Mouse (Mus musculus) kidney, postnatal 0 days (tissue): ENCODE data around the gene Gm20388. TPM values are rescaled to one million over a fixed set of nuclear protein-coding genes. Genes with fewer than 3 reads are reported as not detected.

Source experiments
- ATAC-seq: fragments of 200-750 bp; cut with Nextera tagmentation; replicated peaks from 2 replicates; pipeline ENCODE4 v1.8.0; 2017; ENCODE audit warnings: low read depth, moderate number of reproducible peaks, moderate TSS enrichment, moderate library complexity; ENCODE audit not compliant: low FRiP score
- DNase-seq: peaks from one replicate; pipeline ENCODE4 v3.0.0-alpha.2; 2016; ENCODE audit warnings: low spot score
- H3K27ac ChIP-seq: fragments of 300-500 bp; sonication (generic); 2 replicates; pipeline ENCODE4 v1.5.1; 2014; ENCODE audit warnings: mild to moderate bottlenecking
- H3K27me3 ChIP-seq: fragments of 300-500 bp; sonication (generic); 2 replicates; pipeline ENCODE4 v1.6.1; 2014; ENCODE audit warnings: low read length, mixed read lengths; ENCODE audit not compliant: insufficient read depth
- H3K36me3 ChIP-seq: fragments of 300-500 bp; sonication (generic); 2 replicates; pipeline ENCODE4 v1.6.1; 2014; ENCODE audit warnings: low read length, mixed read lengths; ENCODE audit not compliant: insufficient read depth
- H3K4me1 ChIP-seq: fragments of 300-500 bp; sonication (generic); replicated peaks from 2 replicates; pipeline ENCODE4 v1.6.1; 2014; ENCODE audit warnings: antibody characterized with exemption, low read length, mixed read lengths; ENCODE audit not compliant: insufficient read depth
- H3K4me2 ChIP-seq: fragments of 300-500 bp; sonication (generic); 2 replicates; pipeline ENCODE4 v1.6.1; 2014; ENCODE audit warnings: mild to moderate bottlenecking, low read length, moderate library complexity, mixed read lengths
- H3K4me3 ChIP-seq: fragments of 300-500 bp; sonication (generic); replicated peaks from 2 replicates; pipeline ENCODE4 v1.5.1; 2014; ENCODE audit warnings: low read depth, low read length
- H3K9ac ChIP-seq: fragments of 300-500 bp; sonication (generic); 2 replicates; pipeline ENCODE4 v1.6.1; 2014; ENCODE audit warnings: low read depth, low read length
- H3K9me3 ChIP-seq: fragments of 300-500 bp; sonication (generic); replicated peaks from 2 replicates; pipeline ENCODE4 v1.6.1; 2016; ENCODE audit warnings: low read length, inconsistent platforms, mixed read lengths
- CTCF ChIP-seq: IDR thresholded peaks from 2 replicates; pipeline ENCODE4 v1.5.1; 2016; ENCODE audit warnings: antibody characterized with exemption, low read depth, mild to moderate bottlenecking, moderate library complexity
- WGBS: fragments of 180-500 bp; shearing (Covaris S2); extraction: QIAGEN DNeasy Blood & Tissue Kit; methylation state at CpG from one replicate; pipeline ENCODE4 v1.1.7; 2014; 5-methylcytosine and 5-hydroxymethylcytosine counted together
- polyA plus RNA-seq: library from polyadenylated mRNA; unstranded; fragments of >200 nt; fragmentation: Nextera tagmentation; extraction: Ambion mirVana; gene quantifications from 2 replicates; pipeline ENCODE4 v1.2.1, GENCODE M21; 2015

Gm20388 gene
- polyA plus RNA-seq, 1 experiment from 2014 or later, result not detected

DNA sequence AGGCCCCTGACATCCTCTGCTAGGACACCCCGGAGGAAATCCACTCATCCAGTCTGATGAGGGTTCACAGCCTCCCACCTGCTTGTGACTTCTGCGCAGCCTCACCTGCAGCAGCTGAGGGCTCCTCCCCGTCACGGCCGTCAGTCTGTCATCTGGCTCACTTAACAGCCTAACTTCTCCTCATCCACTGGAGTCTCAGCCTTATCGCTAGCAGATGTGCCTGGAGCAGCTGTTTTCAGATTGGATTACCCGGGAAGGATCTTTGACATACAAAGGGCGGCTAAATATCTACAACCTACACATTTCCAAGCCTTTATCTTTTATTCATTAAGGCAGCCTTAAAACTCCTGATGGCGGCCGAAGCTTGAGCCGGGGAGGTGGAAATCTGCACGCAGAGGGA, 3862.8 kb downstream of the Gm20388 start:
- Histone ChIP-seq H3K4me1 (no peaks in the 10 kb centered on the region), H3K27ac (no peak overlapping the region), H3K4me2 (no peak overlapping the region), H3K4me3 (no peak overlapping the region), H3K9ac (no peak overlapping the region), H3K36me3 (no peaks in the 10 kb centered on the region), H3K9me3 (no peaks in the 10 kb centered on the region), H3K27me3 (no peaks in the 10 kb centered on the region)
- no peak for ATAC-seq
- no peak for DNase-seq
- no peak for TF ChIP-seq CTCF
- 47% methylated on average over 12 of the region's 12 CpGs for WGBS

DNA sequence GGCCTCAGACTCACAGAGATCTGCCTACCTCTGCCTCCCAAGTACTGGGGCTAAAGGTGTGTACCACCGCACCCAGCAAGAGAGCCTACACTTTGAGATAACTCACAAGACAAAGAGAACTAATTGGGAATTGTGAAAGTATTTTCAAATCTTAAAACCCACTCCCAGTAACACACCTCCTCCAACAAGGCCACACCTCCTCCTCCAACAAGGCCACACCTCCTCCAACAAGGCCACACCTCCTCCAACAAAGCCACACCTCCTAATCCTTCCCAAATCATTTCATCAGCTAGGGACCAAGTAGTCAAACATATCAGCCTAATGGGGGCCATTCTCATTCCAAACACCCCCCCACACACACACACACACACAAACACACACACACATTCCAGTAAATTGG, 3863.8 kb downstream of the Gm20388 start:
- no peak for ATAC-seq
- Histone ChIP-seq H3K27me3 (no peaks in the 10 kb centered on the region), H3K4me1 (no peaks in the 10 kb centered on the region), H3K9ac (no peak overlapping the region), H3K4me2 (no peak overlapping the region), H3K9me3 (no peaks in the 10 kb centered on the region), H3K27ac (no peak overlapping the region), H3K36me3 (no peaks in the 10 kb centered on the region), H3K4me3 (no peak overlapping the region)
- TF ChIP-seq CTCF, result no peak
- no peak for DNase-seq
- 100% methylated on average over 1 of the region's 1 CpGs for WGBS

DNA sequence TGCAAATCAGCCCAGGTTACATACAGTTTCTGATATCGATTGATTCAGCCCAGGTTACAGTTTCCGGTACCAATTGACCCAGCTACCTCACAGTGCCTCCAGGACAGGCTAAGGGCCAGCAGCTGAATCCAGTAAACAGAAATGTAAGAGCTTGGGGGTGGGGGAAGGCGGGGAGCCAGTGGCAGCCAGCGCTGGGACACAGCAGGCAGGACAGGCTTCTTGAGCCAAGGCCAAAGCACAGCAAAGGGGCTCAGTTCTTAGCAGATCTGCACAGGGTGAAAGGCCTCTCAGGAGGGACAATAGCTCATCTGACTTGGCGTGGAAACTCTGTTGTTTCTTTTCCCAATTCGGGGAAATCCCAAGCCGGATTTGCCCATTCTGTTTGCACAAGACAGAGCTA, 3866.7 kb downstream of the Gm20388 start:
- 58% methylated on average over 7 of the region's 7 CpGs for WGBS
- no peak for DNase-seq
- H3K4me3 ChIP-seq, result no peak overlapping the region
- no peak for ATAC-seq
- no peak overlapping the region for H3K9ac ChIP-seq
- TF ChIP-seq CTCF, result no peak
- H3K4me1 ChIP-seq, result peaks cover 10% of the 10 kb centered on the region; the same call in 1 of the 2 replicates
- no peaks in the 10 kb centered on the region for H3K36me3 ChIP-seq
- H3K27me3 ChIP-seq, result no peaks in the 10 kb centered on the region
- no peaks in the 10 kb centered on the region for H3K9me3 ChIP-seq
- H3K27ac ChIP-seq, result no peak overlapping the region
- H3K4me2 ChIP-seq, result no peak overlapping the region

DNA sequence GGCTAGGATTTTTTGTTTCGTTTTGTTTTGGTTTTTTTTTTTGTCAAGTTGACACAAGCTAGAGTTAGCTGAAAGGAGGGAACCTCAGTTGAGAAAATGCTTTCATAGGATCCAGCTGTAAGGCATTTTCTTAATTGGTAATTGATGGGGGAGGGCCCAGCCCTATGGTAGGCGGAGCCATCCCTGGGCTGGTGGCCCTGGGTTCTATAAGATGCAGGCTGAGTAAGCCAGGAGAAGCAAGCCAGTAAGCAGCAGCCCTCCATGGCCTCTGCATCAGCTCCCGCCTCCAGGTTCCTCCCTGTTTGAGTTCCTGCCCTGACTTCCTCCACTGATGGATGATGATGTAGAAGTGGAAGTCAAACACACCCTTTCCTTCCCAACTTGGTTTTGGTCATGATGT, 3869.8 kb downstream of the Gm20388 start:
- Histone ChIP-seq H3K9me3 (no peaks in the 10 kb centered on the region), H3K4me3 (no peak overlapping the region), H3K9ac (no peak overlapping the region), H3K4me1 (peaks cover 10% of the 10 kb centered on the region; the same call in 1 of the 2 replicates), H3K27me3 (no peaks in the 10 kb centered on the region), H3K36me3 (no peaks in the 10 kb centered on the region), H3K4me2 (no peak overlapping the region), H3K27ac (no peak overlapping the region)
- no peak for DNase-seq
- no peak for TF ChIP-seq CTCF
- ATAC-seq, result no peak
- 56% methylated on average over 3 of the region's 3 CpGs for WGBS

DNA sequence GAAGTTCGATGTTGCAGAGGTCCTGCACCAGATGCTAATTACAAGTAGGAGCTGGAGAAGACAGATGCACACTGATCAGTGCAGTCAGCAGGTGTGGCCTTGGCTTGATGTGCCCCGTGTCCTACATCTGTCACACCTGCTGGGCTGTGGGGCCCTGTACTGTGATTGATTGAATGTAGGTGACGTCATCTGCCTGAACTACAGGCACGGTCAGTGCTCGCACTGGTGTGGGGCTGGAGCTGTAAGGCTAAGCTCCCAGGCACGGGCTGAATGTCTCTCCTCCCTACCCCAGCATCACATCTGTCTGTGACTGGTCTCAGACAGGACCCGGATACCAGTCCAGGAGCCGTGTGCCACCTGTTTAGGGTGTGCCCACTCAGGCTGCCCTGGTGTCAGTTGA, 3870.6 kb downstream of the Gm20388 start:
- no peaks in the 10 kb centered on the region for H3K36me3 ChIP-seq
- TF ChIP-seq CTCF, result no peak
- no peak overlapping the region for H3K4me2 ChIP-seq
- peaks cover 10% of the 10 kb centered on the region; the same call in 1 of the 2 replicates for H3K4me1 ChIP-seq
- H3K9me3 ChIP-seq, result no peaks in the 10 kb centered on the region
- H3K27me3 ChIP-seq, result no peaks in the 10 kb centered on the region
- ATAC-seq, result peak; percentile 57; the same call in 1 of the 2 replicates
- 20% methylated on average over 8 of the region's 8 CpGs for WGBS
- no peak overlapping the region for H3K9ac ChIP-seq
- H3K4me3 ChIP-seq, result no peak overlapping the region
- DNase-seq, result no peak
- H3K27ac ChIP-seq, result no peak overlapping the region

DNA sequence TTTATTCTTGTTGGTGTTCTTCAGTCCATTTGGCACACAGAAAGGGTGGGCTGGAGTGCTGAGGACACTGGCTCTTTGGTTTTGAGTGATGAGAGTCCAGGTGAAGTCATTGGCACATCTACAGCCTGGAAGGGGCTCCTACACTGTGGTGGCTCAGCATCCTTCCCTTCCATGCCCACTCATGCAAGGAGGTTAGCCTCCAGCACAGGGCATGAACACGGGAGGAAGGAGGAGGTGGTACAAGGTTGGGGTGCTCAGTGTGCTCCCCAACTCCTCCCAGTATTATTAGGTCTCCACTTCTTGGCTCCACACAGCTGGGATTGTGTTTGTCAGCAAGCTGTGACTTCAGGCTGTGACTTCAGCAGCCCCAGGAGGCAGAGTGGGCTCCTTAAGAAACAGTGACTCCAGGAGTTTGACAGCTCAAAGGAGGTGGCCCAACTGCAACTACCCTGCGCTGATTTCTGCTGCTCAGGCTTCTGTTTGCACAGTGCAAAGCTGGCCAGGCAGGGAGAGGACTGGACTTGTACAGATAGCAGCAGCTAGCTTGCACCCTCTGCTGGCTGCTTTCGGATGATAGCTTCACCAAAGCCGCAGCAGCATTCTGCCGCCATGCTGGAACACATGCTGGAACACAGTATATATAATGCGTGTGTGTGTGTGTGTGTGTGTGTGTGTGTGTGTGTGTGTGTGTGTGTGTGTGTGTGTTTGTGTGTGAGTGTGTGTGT, 3873.0 kb downstream of the Gm20388 start:
- WGBS, result 7% methylated on average over 6 of the region's 6 CpGs
- no peaks in the 10 kb centered on the region for H3K27me3 ChIP-seq
- peak; percentile 96 for DNase-seq
- no peak overlapping the region for H3K4me2 ChIP-seq
- H3K9me3 ChIP-seq, result no peaks in the 10 kb centered on the region
- no peak overlapping the region for H3K9ac ChIP-seq
- no peaks in the 10 kb centered on the region for H3K36me3 ChIP-seq
- peak; percentile 94 for TF ChIP-seq CTCF
- no peak overlapping the region for H3K27ac ChIP-seq
- ATAC-seq, result peak; percentile 67
- H3K4me1 ChIP-seq, result peaks cover 14% of the 10 kb centered on the region; the same call in 1 of the 2 replicates
- H3K4me3 ChIP-seq, result no peak overlapping the region
